ENCODE assay signal across 16 mouse cellular contexts in the genomic region with DNA sequence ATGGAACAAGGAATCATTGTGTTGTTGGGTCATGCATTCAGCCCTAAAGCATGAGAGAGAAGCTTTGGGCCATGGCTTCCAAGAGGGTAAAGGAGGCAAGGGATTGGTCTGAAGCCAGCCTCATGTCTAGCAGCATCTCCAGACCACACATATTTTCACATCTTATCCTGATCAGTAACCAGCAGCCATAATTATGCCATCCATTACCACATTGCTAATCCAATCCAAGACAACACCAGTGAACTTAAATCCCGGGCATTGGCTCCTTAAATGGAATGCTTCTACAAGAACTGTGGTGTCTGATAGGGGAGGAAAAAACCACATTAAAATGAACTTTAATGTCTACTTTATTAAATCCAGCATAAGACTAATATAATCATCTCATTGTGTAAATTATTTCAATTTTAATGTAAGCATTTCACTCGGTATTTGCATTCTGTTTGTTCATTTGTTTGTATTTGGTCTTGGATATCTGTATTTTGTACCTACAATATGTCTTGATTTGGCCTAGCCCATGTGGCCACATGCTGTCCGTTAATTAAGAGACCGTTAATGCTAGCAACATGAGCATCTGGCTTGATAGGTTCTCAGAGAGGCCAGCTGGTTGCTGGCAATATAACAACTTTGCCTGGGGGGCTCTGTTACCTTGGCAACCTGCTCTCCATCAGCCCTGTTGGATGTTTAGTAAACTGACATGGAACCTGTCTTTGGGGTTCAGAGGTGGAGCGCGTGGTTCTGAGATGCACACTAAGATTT. TPM values are rescaled to one million over a fixed set of nuclear protein-coding genes. Genes with fewer than 3 reads are reported as not detected.
A peak's percentile ranks its signal among the peaks of the same experiment; 100 is the strongest.
DNase-seq lines count a peak whose midpoint lies in the region; ATAC-seq and TF ChIP-seq lines count a peak whose summit lies in the region.
"Had no signal": no experiment of that assay in that cellular context is flagged by ENCODE, and none has a peak within 500 bp of the region (broad histone marks: within the 10 kb centered on the region; RNA-seq: fewer than 3 reads in every experiment).

No protein-coding gene starts in this region.

- H3K27me3 ChIP-seq in heart, embryonic 11.5 days (ENCODE audit: control insufficient read depth, insufficient read depth, low read length), result no peaks in the 10 kb centered on the region
- no peaks in the 10 kb centered on the region for H3K27me3 ChIP-seq in forebrain, embryonic 12.5 days
- no peaks in the 10 kb centered on the region for H3K27me3 ChIP-seq in forebrain, postnatal 0 days (ENCODE audit: insufficient read depth, low read length)
- H3K27me3 ChIP-seq in limb, embryonic 10.5 days (ENCODE audit: low read depth, poor library complexity, severe bottlenecking), result no peaks in the 10 kb centered on the region
- H3K27me3 ChIP-seq in stomach, postnatal 0 days (ENCODE audit: control insufficient read depth, insufficient read depth, low read length), result no peaks in the 10 kb centered on the region
- no peaks in the 10 kb centered on the region for H3K27me3 ChIP-seq in intestine, embryonic 15.5 days (replicated peaks)

- H3K4me1 ChIP-seq in heart, embryonic 11.5 days (ENCODE audit: control insufficient read depth, insufficient read depth, low read length), result no peaks in the 10 kb centered on the region
- H3K4me1 ChIP-seq in forebrain, embryonic 12.5 days, result peaks cover 18% of the 10 kb centered on the region; the same call in 1 of the 2 replicates
- no peaks in the 10 kb centered on the region for H3K4me1 ChIP-seq in forebrain, postnatal 0 days (ENCODE audit: insufficient read depth)
- peaks cover 51% of the 10 kb centered on the region for H3K4me1 ChIP-seq in limb, embryonic 10.5 days
- no peaks in the 10 kb centered on the region for H3K4me1 ChIP-seq in stomach, postnatal 0 days (replicated peaks; ENCODE audit: control insufficient read depth, insufficient read depth)
- peaks cover 10% of the 10 kb centered on the region; the same call in 1 of the 2 replicates for H3K4me1 ChIP-seq in intestine, embryonic 15.5 days (replicated peaks)

- H3K27ac ChIP-seq in heart, embryonic 11.5 days (ENCODE audit: low read depth, low read length), result no peak overlapping the region
- H3K27ac ChIP-seq in forebrain, embryonic 12.5 days, result peak overlapping the region; percentile 32; the same call in 1 of the 2 replicates
- H3K27ac ChIP-seq in forebrain, postnatal 0 days (ENCODE audit: low read depth, low read length), result no peak overlapping the region
- peak overlapping the region; percentile 66 for H3K27ac ChIP-seq in limb, embryonic 10.5 days
- H3K27ac ChIP-seq in stomach, postnatal 0 days (replicated peaks), result no peak overlapping the region
- H3K27ac ChIP-seq in intestine, embryonic 15.5 days, result no peak overlapping the region

- TF ChIP-seq CTCF in forebrain, postnatal 0 days (IDR thresholded peaks at IDR 0.05; ENCODE audit: low read depth), result no peak
- TF ChIP-seq CTCF in stomach, postnatal 0 days (IDR thresholded peaks at IDR 0.05; ENCODE audit: low read depth), result no peak

- no peaks in the 10 kb centered on the region for H3K9me3 ChIP-seq in heart, embryonic 11.5 days (replicated peaks; ENCODE audit: control insufficient read depth, low read length)
- H3K9me3 ChIP-seq in forebrain, embryonic 12.5 days, result no peaks in the 10 kb centered on the region
- H3K9me3 ChIP-seq in forebrain, postnatal 0 days (ENCODE audit: low read length), result no peaks in the 10 kb centered on the region
- no peaks in the 10 kb centered on the region for H3K9me3 ChIP-seq in limb, embryonic 10.5 days (replicated peaks)
- no peaks in the 10 kb centered on the region for H3K9me3 ChIP-seq in stomach, postnatal 0 days (ENCODE audit: control insufficient read depth, low read length)
- no peaks in the 10 kb centered on the region for H3K9me3 ChIP-seq in intestine, embryonic 15.5 days

- DNase-seq in heart, adult 11 months, result peak; percentile 76
- peak; percentile 27 for DNase-seq in forebrain, postnatal 0 days
- DNase-seq in limb, embryonic 10.5 days (ENCODE audit: low spot score), result peak; percentile 70
- no peak for DNase-seq in stomach, postnatal 0 days (ENCODE audit: low spot score)
- DNase-seq in layer of hippocampus, adult 18-20 months (ENCODE audit: low spot score in 2 of 2), result no peak
- DNase-seq: heart, postnatal 36 days; kidney, adult 8-10 months; lung, embryonic 14.5 days; thymus, postnatal 36 days had no signal

- no peaks in the 10 kb centered on the region for H3K36me3 ChIP-seq in heart, embryonic 11.5 days (ENCODE audit: control insufficient read depth, insufficient read depth, low read length)
- H3K36me3 ChIP-seq in forebrain, embryonic 12.5 days (replicated peaks), result no peaks in the 10 kb centered on the region
- H3K36me3 ChIP-seq in forebrain, postnatal 0 days (ENCODE audit: insufficient read depth), result no peaks in the 10 kb centered on the region
- no peaks in the 10 kb centered on the region for H3K36me3 ChIP-seq in limb, embryonic 10.5 days
- H3K36me3 ChIP-seq in stomach, postnatal 0 days (ENCODE audit: control insufficient read depth, insufficient read depth, low read length), result no peaks in the 10 kb centered on the region
- no peaks in the 10 kb centered on the region for H3K36me3 ChIP-seq in intestine, embryonic 15.5 days

- no peak overlapping the region for H3K9ac ChIP-seq in heart, embryonic 11.5 days (ENCODE audit: low read depth, low read length)
- no peak overlapping the region for H3K9ac ChIP-seq in forebrain, embryonic 12.5 days
- no peak overlapping the region for H3K9ac ChIP-seq in forebrain, postnatal 0 days
- no peak overlapping the region for H3K9ac ChIP-seq in stomach, postnatal 0 days (ENCODE audit: low read length)
- H3K9ac ChIP-seq in intestine, embryonic 15.5 days, result no peak overlapping the region
- H3K9ac ChIP-seq: lung, embryonic 14.5 days had no signal

- no peak overlapping the region for H3K4me3 ChIP-seq in heart, embryonic 11.5 days (ENCODE audit: low read depth, low read length)
- H3K4me3 ChIP-seq in forebrain, embryonic 12.5 days (replicated peaks), result no peak overlapping the region
- no peak overlapping the region for H3K4me3 ChIP-seq in forebrain, postnatal 0 days (ENCODE audit: low read depth, low read length)
- H3K4me3 ChIP-seq in limb, embryonic 10.5 days, result no peak overlapping the region
- no peak overlapping the region for H3K4me3 ChIP-seq in stomach, postnatal 0 days (ENCODE audit: low read depth, low read length)
- no peak overlapping the region for H3K4me3 ChIP-seq in intestine, embryonic 15.5 days (replicated peaks)

- H3K4me2 ChIP-seq in heart, embryonic 11.5 days, result no peak overlapping the region
- no peak overlapping the region for H3K4me2 ChIP-seq in forebrain, embryonic 12.5 days
- H3K4me2 ChIP-seq in forebrain, postnatal 0 days (ENCODE audit: low read depth), result no peak overlapping the region
- no peak overlapping the region for H3K4me2 ChIP-seq in stomach, postnatal 0 days (replicated peaks; ENCODE audit: low read depth)
- no peak overlapping the region for H3K4me2 ChIP-seq in intestine, embryonic 15.5 days (replicated peaks)
- H3K4me2 ChIP-seq: lung, embryonic 14.5 days had no signal

- no peak for ATAC-seq in heart, embryonic 11.5 days (replicated peaks; ENCODE audit: insufficient number of reproducible peaks, low FRiP score, low TSS enrichment)
- ATAC-seq in forebrain, embryonic 12.5 days (ENCODE audit: low FRiP score), result peak; percentile 27; the same call in 1 of the 2 replicates
- no peak for ATAC-seq in forebrain, postnatal 0 days
- no peak for ATAC-seq in stomach, postnatal 0 days (ENCODE audit: low FRiP score, low TSS enrichment)
- no peak for ATAC-seq in intestine, embryonic 15.5 days
- ATAC-seq: CD4-positive, CD25-positive, alpha-beta regulatory T cell, adult 4 months had no signal

- no peak for TF ChIP-seq EP300 in stomach, postnatal 0 days (optimal IDR thresholded peaks at IDR 0.05)

- WGBS in heart, embryonic 11.5 days (ENCODE audit: insufficient replicate concordance), result 83% methylated on average over 6 of the region's 6 CpGs
- 67% methylated on average over 6 of the region's 6 CpGs for WGBS in forebrain, embryonic 12.5 days
- WGBS in forebrain, postnatal 0 days, result 54% methylated on average over 6 of the region's 6 CpGs
- WGBS in limb, embryonic 10.5 days, result 69% methylated on average over 6 of the region's 6 CpGs
- 79% methylated on average over 6 of the region's 6 CpGs for whole genome bisulfite sequencing in stomach, postnatal 0 days
- WGBS in intestine, embryonic 15.5 days, result 83% methylated on average over 6 of the region's 6 CpGs

RNA-seq across cellular contexts. Expression of gene Tekt3, which starts 43.9 kb away (rescaled TPM):
- polyA plus RNA-seq in heart, embryonic 11.5 days (2014; fragmentation: Nextera tagmentation; extraction: Ambion mirVana), result not detected in 2 replicates
- polyA plus RNA-seq in forebrain, embryonic 12.5 days (2016; fragmentation: Nextera tagmentation; extraction: Ambion mirVana), result not detected in 2 replicates
- total RNA-seq in forebrain, postnatal 0 days (2014; rRNA removed), result 0.19 TPM in 1 of 2 replicates, not detected in the other
- 0.17 and 0.20 TPM in 2 replicates for polyA plus RNA-seq in forebrain, postnatal 0 days (2015; fragmentation: Nextera tagmentation; extraction: Ambion mirVana)
- not detected in 2 replicates for polyA plus RNA-seq in limb, embryonic 10.5 days (2016; fragmentation: Nextera tagmentation; extraction: Ambion mirVana)
- polyA plus RNA-seq in stomach, postnatal 0 days (2015; fragmentation: Nextera tagmentation; extraction: Ambion mirVana), result not detected in 2 replicates
- polyA plus RNA-seq in intestine, embryonic 15.5 days (2015; fragmentation: Nextera tagmentation; extraction: Ambion mirVana), result 0.08 TPM in 1 of 2 replicates, not detected in the other
- not detected for total RNA-seq in layer of hippocampus, adult 18-20 months (2021)
- total RNA-seq: heart, postnatal 36 days; liver, adult 2 months had no signal
- polyA plus RNA-seq: CD4-positive, CD25-positive, alpha-beta regulatory T cell, adult 4 months; liver, adult 2 months; lung, embryonic 14.5 days; small intestine, adult 2 months; stomach, embryonic 16.5 days had no signal

Comparison
In these comparisons a context has a peak if more than half of its experiments do, and no peak if none do; other contexts are left out.
1. H3K27ac ChIP-seq: peak in forebrain, embryonic 12.5 days (single experiment) and limb, embryonic 10.5 days (single experiment); none in heart, embryonic 11.5 days (single experiment), forebrain, postnatal 0 days (single experiment), stomach, postnatal 0 days (single experiment) and intestine, embryonic 15.5 days (single experiment).
2. DNase-seq: peak in heart, adult 11 months (single experiment), forebrain, postnatal 0 days (single experiment) and limb, embryonic 10.5 days (single experiment); none in stomach, postnatal 0 days (single experiment) and layer of hippocampus, adult 18-20 months (0 of 2).